Mouse (Mus musculus) CH12.LX (cell line): Measurements from ENCODE around the gene Epha3. TPM values are rescaled to one million over a fixed set of nuclear protein-coding genes. Genes with fewer than 3 reads are reported as not detected.

Experiments
- DNase-seq: peaks from one replicate; pipeline ENCODE4 v3.0.0-alpha.2; 2013; ENCODE audit errors: extremely low read depth
- H3K27ac ChIP-seq: 2 replicates; pipeline ENCODE4 v1.5.1; 2012; ENCODE audit warnings: low read depth, mild to moderate bottlenecking, control low read depth, moderate library complexity; ENCODE audit not compliant: insufficient read depth
- H3K27me3 ChIP-seq: replicated peaks from 2 replicates; pipeline ENCODE3; 2012; ENCODE audit warnings: inconsistent platforms
- H3K36me3 ChIP-seq, 2 experiments: replicated peaks in 1 of 2; 2 replicates each; pipeline versions ENCODE3 to v1.6.1; 2012; ENCODE audit warnings: inconsistent platforms in 1 of 2, low read length in 1 of 2, mild to moderate bottlenecking in 1 of 2, mixed read lengths in 1 of 2, moderate library complexity in 1 of 2; ENCODE audit not compliant: control insufficient read depth in 1 of 2, insufficient read depth in 1 of 2
- H3K4me1 ChIP-seq, 2 experiments: 2 replicates each; pipeline ENCODE4 v1.6.1; 2012; ENCODE audit warnings: inconsistent platforms in 1 of 2, moderate library complexity in 1 of 2; ENCODE audit not compliant: insufficient read depth in 2 of 2, control insufficient read depth in 1 of 2
- H3K4me2 ChIP-seq: 2 replicates; pipeline ENCODE4 v1.6.1; 2012; ENCODE audit warnings: low read depth, mild to moderate bottlenecking, control low read depth; ENCODE audit not compliant: poor library complexity, insufficient read depth, severe bottlenecking
- H3K4me3 ChIP-seq, 3 experiments: fragments of 150-350 bp in 1 of 3; sonication (generic) in 1 of 3; replicated peaks in 1 of 3; 2 replicates each; pipeline versions ENCODE3 to v1.5.1; 2011 to 2012; ENCODE audit warnings: low read depth in 2 of 3, low read length in 2 of 3, mild to moderate bottlenecking in 2 of 3, moderate library complexity in 2 of 3, control low read depth in 1 of 3, improper control_type of control experiment in 1 of 3, inconsistent platforms in 1 of 3, mixed read lengths in 1 of 3; ENCODE audit not compliant: poor library complexity in 1 of 3
- H3K79me2 ChIP-seq: replicated peaks from 2 replicates; pipeline ENCODE4 v1.6.1; 2012; ENCODE audit warnings: mild to moderate bottlenecking, moderate library complexity; ENCODE audit not compliant: control insufficient read depth, poor library complexity, insufficient read depth, severe bottlenecking; ENCODE audit errors: extremely low read depth
- H3K9ac ChIP-seq: 2 replicates; pipeline ENCODE4 v1.6.1; 2012; ENCODE audit warnings: low read depth, mild to moderate bottlenecking, control low read depth, moderate library complexity; ENCODE audit not compliant: insufficient read depth
- H3K9me3 ChIP-seq: replicated peaks from 2 replicates; pipeline ENCODE3; 2012; ENCODE audit warnings: low read length, inconsistent platforms, mixed read lengths
- BHLHE40 ChIP-seq: IDR thresholded peaks from 2 replicates; pipeline ENCODE4 v1.6.1; 2011; ENCODE audit warnings: mild to moderate bottlenecking, low read depth, low read length, improper control_type of control experiment
- CHD1 ChIP-seq: IDR thresholded peaks from 2 replicates; pipeline ENCODE4 v1.6.1; 2012; ENCODE audit warnings: low read depth, low read length, improper control_type of control experiment, inconsistent platforms
- CHD2 ChIP-seq: IDR thresholded peaks from 2 replicates; pipeline ENCODE4 v1.6.1; 2011; ENCODE audit warnings: low read length, improper control_type of control experiment
- CTCF ChIP-seq, 2 experiments: IDR thresholded peaks in 1 of 2; conservative IDR thresholded peaks in 1 of 2; 2 replicates each; pipeline ENCODE4 v1.5.1; 2011 to 2012; ENCODE audit warnings: low read depth in 2 of 2, low read length in 2 of 2, improper control_type of control experiment in 1 of 2, inconsistent platforms in 1 of 2, mild to moderate bottlenecking in 1 of 2, moderate library complexity in 1 of 2
- E2F4 ChIP-seq: IDR thresholded peaks from 2 replicates; pipeline ENCODE4 v1.6.1; 2011; ENCODE audit warnings: low read depth, low read length, improper control_type of control experiment; ENCODE audit not compliant: insufficient replicate concordance
- ETS1 ChIP-seq: conservative IDR thresholded peaks from 2 replicates; pipeline ENCODE4 v1.6.1; 2012; ENCODE audit warnings: low read depth, mild to moderate bottlenecking, inconsistent platforms, low read length, improper control_type of control experiment, moderate library complexity
- HCFC1 ChIP-seq: IDR thresholded peaks from 2 replicates; pipeline ENCODE4 v1.6.1; 2012; ENCODE audit warnings: low read depth, mild to moderate bottlenecking, inconsistent platforms, low read length, improper control_type of control experiment
- JUN ChIP-seq: IDR thresholded peaks from 2 replicates; pipeline ENCODE4 v1.6.1; 2011; ENCODE audit warnings: low read depth, mild to moderate bottlenecking, low read length, improper control_type of control experiment, moderate library complexity; ENCODE audit not compliant: insufficient read depth
- KAT2A ChIP-seq: IDR thresholded peaks from 2 replicates; pipeline ENCODE4 v1.6.1; 2012; ENCODE audit warnings: low read length, improper control_type of control experiment, inconsistent platforms; ENCODE audit not compliant: insufficient replicate concordance
- MAFK ChIP-seq: IDR thresholded peaks from 2 replicates; pipeline ENCODE4 v1.6.1; 2011; ENCODE audit warnings: low read length, improper control_type of control experiment; ENCODE audit not compliant: insufficient replicate concordance
- MAZ ChIP-seq: IDR thresholded peaks from 2 replicates; pipeline ENCODE4 v1.6.1; 2012; ENCODE audit warnings: low read depth, mild to moderate bottlenecking, inconsistent platforms, low read length, improper control_type of control experiment, moderate library complexity
- MEF2A ChIP-seq: IDR thresholded peaks from 2 replicates; pipeline ENCODE4 v1.6.1; 2014; ENCODE audit warnings: low read depth, mild to moderate bottlenecking, inconsistent platforms, low read length, improper control_type of control experiment, borderline replicate concordance
- MXI1 ChIP-seq: IDR thresholded peaks from 2 replicates; pipeline ENCODE4 v1.6.1; 2011; ENCODE audit warnings: mild to moderate bottlenecking, low read depth, low read length, improper control_type of control experiment
- MYC ChIP-seq: IDR thresholded peaks from 2 replicates; pipeline ENCODE4 v1.6.1; 2011; ENCODE audit warnings: low read depth, mild to moderate bottlenecking, improper control_type of control experiment, low read length
- NELFE ChIP-seq: IDR thresholded peaks from 2 replicates; pipeline ENCODE4 v1.6.1; 2011; ENCODE audit warnings: low read depth, low read length, improper control_type of control experiment
- RAD21 ChIP-seq: IDR thresholded peaks from 2 replicates; pipeline ENCODE4 v1.6.1; 2011; ENCODE audit warnings: low read depth, mild to moderate bottlenecking, low read length, improper control_type of control experiment, moderate library complexity
- SMC3 ChIP-seq: IDR thresholded peaks from 2 replicates; pipeline ENCODE4 v1.6.1; 2011; ENCODE audit warnings: low read depth, low read length, improper control_type of control experiment
- TBP ChIP-seq: conservative IDR thresholded peaks from 2 replicates; pipeline ENCODE4 v1.6.1; 2011; ENCODE audit warnings: low read depth, low read length, improper control_type of control experiment
- UBTF ChIP-seq: IDR thresholded peaks from 2 replicates; pipeline ENCODE4 v1.6.1; 2012; ENCODE audit warnings: low read depth, mild to moderate bottlenecking, inconsistent platforms, low read length, improper control_type of control experiment, moderate library complexity
- USF1 ChIP-seq: IDR thresholded peaks from 2 replicates; pipeline ENCODE4 v1.6.1; 2014; ENCODE audit warnings: low read depth, mild to moderate bottlenecking, inconsistent platforms, low read length, improper control_type of control experiment
- USF2 ChIP-seq: conservative IDR thresholded peaks from 2 replicates; pipeline ENCODE4 v1.6.1; 2011; ENCODE audit warnings: low read depth, low read length, improper control_type of control experiment
- ZKSCAN1 ChIP-seq: IDR thresholded peaks from 2 replicates; pipeline ENCODE4 v1.6.1; 2012; ENCODE audit warnings: low read depth, inconsistent platforms, low read length, improper control_type of control experiment, borderline replicate concordance
- ZMIZ1 ChIP-seq: IDR thresholded peaks from 2 replicates; pipeline ENCODE4 v1.6.1; 2012; ENCODE audit warnings: low read depth, mild to moderate bottlenecking, inconsistent platforms, low read length, improper control_type of control experiment
- ZNF384 ChIP-seq: IDR thresholded peaks from 2 replicates; pipeline ENCODE4 v1.6.1; 2012; ENCODE audit warnings: low read depth, low read length, improper control_type of control experiment, inconsistent platforms
- dilution Hi-C: fragments of 300-500 bp; cut with MboI; formaldehyde crosslinking; loops from 2 replicates; pipeline ENCODE4 v1.14.3; 2020; ENCODE audit warnings: low sequenced_read_pairs; ENCODE audit not compliant: extremely low pct_unique_long_range_greater_than_20kb, extremely low pct_ligation_motif_present
- in situ Hi-C: fragments of 300-500 bp; cut with MboI; formaldehyde crosslinking; loops from 3 replicates; pipeline ENCODE4 v1.14.3; 2019; ENCODE audit warnings: low sequenced_read_pairs, low pct_ligation_motif_present, low pct_unique_long_range_greater_than_20kb, mixed read lengths
- polyA plus RNA-seq: library from polyadenylated mRNA; unstranded; fragments of >175 nt; gene quantifications from 2 replicates; pipeline ENCODE4 v1.2.1, GENCODE M21; 2012; ENCODE audit warnings: low read depth; ENCODE audit not compliant: insufficient read length
- total RNA-seq, 2 experiments: library from RNA; depleted of rRNA; stranded (reverse); fragments of 300-350 nt in 1 of 2; fragments of >200 nt in 1 of 2; gene quantifications; 2 replicates each; pipeline ENCODE4 v1.2.3; 2012 to 2014

Epha3 gene
- total and polyA plus RNA-seq, 3 experiments: not detected

- dilution Hi-C loops: no loop called here
- DNase-seq: no peak
- H3K79me2 ChIP-seq: no peaks in the 10 kb centered on the region
- no peak overlapping the region for H3K4me2 ChIP-seq
- in situ Hi-C loops: no loop called here
- no peak overlapping the region for H3K9ac ChIP-seq
- TF ChIP-seq SMC3 (no peak), KAT2A (no peak), CHD2 (no peak), USF1 (no peak), ZKSCAN1 (no peak), MYC (no peak), HCFC1 (no peak), CTCF (conservative IDR thresholded peaks at IDR 0.05 in 1 of 2, IDR thresholded peaks at IDR 0.05 in 1 of 2; ENCODE audit: low read depth in 2 of 2, low read length in 2 of 2) (no peak), USF2 (no peak), NELFE (no peak), MAZ (no peak), ETS1 (no peak), ZMIZ1 (no peak), ZNF384 (no peak), MEF2A (no peak), BHLHE40 (no peak), RAD21 (no peak), TBP (no peak), UBTF (no peak)
- H3K27me3 ChIP-seq: no peaks in the 10 kb centered on the region
- H3K4me3 ChIP-seq: no peak overlapping the region
- no peaks in the 10 kb centered on the region for H3K4me1 ChIP-seq
- no peaks in the 10 kb centered on the region for H3K36me3 ChIP-seq
- H3K9me3 ChIP-seq: peaks cover 43% of the 10 kb centered on the region
- no peak overlapping the region for H3K27ac ChIP-seq
These were observed 69.7 kb downstream of the Epha3 start for GRCm38 (mm10) chr16:63794292-63794691.

- Histone ChIP-seq H3K79me2 (no peaks in the 10 kb centered on the region), H3K36me3 (no peaks in the 10 kb centered on the region), H3K4me2 (no peak overlapping the region), H3K9me3 (peaks cover 45% of the 10 kb centered on the region), H3K4me3 (no peak overlapping the region), H3K27ac (no peak overlapping the region), H3K4me1 (no peaks in the 10 kb centered on the region), H3K27me3 (no peaks in the 10 kb centered on the region), H3K9ac (no peak overlapping the region)
- DNase-seq: no peak
- in situ Hi-C loops: no loop called here
- dilution Hi-C loops: no loop called here
- TF ChIP-seq JUN (no peak), NELFE (no peak), USF2 (no peak), MAFK (no peak), CHD1 (no peak), UBTF (no peak), E2F4 (no peak), MXI1 (no peak)
These were observed 70.2 kb downstream of the Epha3 start for GRCm38 (mm10) chr16:63793805-63794204.
